Mouse (Mus musculus) liver, adult 2 months (tissue): ENCODE data around the gene Gm48552.

Source experiments
- CTCF ChIP-seq: fragments of 200-500 bp; IDR thresholded peaks from 2 replicates; pipeline ENCODE4 v1.5.1; 2011; ENCODE audit warnings: low read depth, low read length, control low read depth
- POLR2A ChIP-seq: fragments of 200-500 bp; IDR thresholded peaks from 2 replicates; pipeline ENCODE4 v1.6.1; 2011; ENCODE audit warnings: low read length, control low read depth; ENCODE audit not compliant: insufficient read depth; ENCODE audit errors: extremely low read depth

GRCm38 (mm10) chr10:81428507-81428870 lies 39.7 kb downstream of the Gm48552 start:
- TF ChIP-seq POLR2A (no peak), CTCF (no peak)
